Mouse (Mus musculus) thymus, adult 2 months (tissue): ENCODE measurements around the gene Hsd17b3.

Experiments
- CTCF ChIP-seq: fragments of 200-500 bp; IDR thresholded peaks from 2 replicates; pipeline ENCODE4 v1.5.1; 2012; ENCODE audit warnings: mild to moderate bottlenecking, control low read depth, low read length, moderate library complexity, borderline replicate concordance; ENCODE audit not compliant: control insufficient read depth, poor library complexity, insufficient read depth; ENCODE audit errors: extremely low read depth
- POLR2A ChIP-seq: fragments of 200-500 bp; IDR thresholded peaks from 2 replicates; pipeline ENCODE4 v1.6.1; 2012; ENCODE audit warnings: mild to moderate bottlenecking, low read length, control low read depth, moderate library complexity; ENCODE audit not compliant: control insufficient read depth, poor library complexity, insufficient read depth; ENCODE audit errors: extremely low read depth

DNA sequence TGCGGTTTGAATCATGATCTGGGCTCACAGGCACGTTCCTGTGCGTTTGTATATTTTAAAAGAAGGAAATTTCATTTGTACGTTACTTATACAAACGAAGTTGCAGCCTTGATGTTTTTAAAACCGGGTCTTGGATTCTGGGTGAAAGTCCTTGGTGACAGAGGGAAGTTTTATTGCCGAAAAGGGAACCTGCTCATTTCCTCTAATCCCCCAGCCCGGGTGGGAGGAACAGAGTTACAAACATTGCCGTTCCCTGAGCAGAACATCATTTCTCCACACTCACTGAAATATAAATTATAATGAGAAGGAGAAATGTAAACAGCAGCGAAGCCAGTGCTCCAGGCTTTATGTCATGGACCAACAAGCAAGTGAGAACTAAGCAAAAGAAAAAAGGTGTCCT is 49.1 kb downstream of the Hsd17b3 start:
- TF ChIP-seq POLR2A (no peak), CTCF (no peak)
